Mouse (Mus musculus): ENCODE measurements around the gene Spout1.

DNA sequence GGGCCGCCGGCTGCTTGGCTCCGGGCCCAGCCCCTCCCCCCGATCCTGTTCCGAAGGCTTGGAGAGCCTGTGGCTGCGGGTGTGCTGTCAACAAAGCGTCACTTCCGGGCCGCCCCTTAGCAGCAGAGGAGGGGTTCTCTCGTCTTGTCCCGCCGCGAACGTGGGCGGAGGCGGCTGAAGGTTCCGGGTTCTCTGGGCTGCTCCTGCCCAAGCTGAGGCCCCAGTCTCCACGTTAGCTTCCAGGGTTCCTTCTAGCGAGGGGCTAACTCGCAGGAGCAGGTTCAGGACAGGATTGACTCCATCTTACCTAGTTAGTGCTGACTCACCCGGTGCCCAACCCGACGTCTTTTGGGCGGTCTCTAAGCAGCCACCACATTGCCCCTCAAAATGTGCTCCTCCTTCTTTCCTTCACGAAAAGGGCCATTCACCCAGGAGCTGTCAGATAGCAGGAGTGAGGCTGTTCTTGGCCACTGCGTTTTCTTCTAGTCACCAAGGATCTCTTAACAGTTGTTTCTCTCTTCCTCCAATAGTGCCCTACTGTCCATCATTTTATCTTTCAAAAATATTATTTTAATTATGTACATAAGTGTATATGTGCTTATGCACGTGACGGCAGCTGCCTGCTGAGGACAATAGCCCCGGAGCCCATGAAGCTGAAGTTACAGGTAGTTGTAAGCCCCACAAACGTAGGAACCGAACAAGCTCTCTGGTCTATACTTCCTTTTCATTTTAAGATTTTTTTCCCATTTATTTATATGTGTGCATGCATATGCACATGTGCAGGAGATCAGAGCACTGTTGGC is 53.6 kb downstream of the Spout1 start, which contains the start of gene Zer1:
- no peak for TF ChIP-seq CTCF (IDR thresholded peaks at IDR 0.05; ENCODE audit: insufficient read depth, low read length)
- peak; percentile 97 for TF ChIP-seq POLR2A (IDR thresholded peaks at IDR 0.05; ENCODE audit: borderline replicate concordance, extremely low read depth, low read depth, low read length)

Measured in lung, adult 2 months (tissue).